Mouse (Mus musculus): ENCODE measurements around the gene Psg17.
"Not testable (repeated sequence)": the region's sequence is repeated elsewhere in the genome, so short reads cannot be mapped to it uniquely, and the experiment has no call there.

Gene Psg17

GRCm38 (mm10) chr7:18821507-18821906 is at the start of gene Psg17:
Psg17 (minus strand) TSS chr7:18821607.
- no peak for DNase-seq (ENCODE audit: low spot score in 2 of 2)

- DNase-seq (ENCODE audit: low spot score in 2 of 2), result not testable (repeated sequence)
Observed at GRCm38 (mm10) chr7:18871031-18871430, 49.6 kb upstream of the Psg17 start, which contains the start of gene Pglyrp1. Pglyrp1 (plus strand) TSS chr7:18871331.

GRCm38 (mm10) chr7:18868491-18868890 is 47.1 kb upstream of the Psg17 start:
- no peak for DNase-seq (ENCODE audit: low spot score in 2 of 2)

GRCm38 (mm10) chr7:18862801-18863200 is 41.4 kb upstream of the Psg17 start:
- DNase-seq (ENCODE audit: low spot score in 2 of 2), result no peak

GRCm38 (mm10) chr7:18858310-18858916 is 37.0 kb upstream of the Psg17 start:
- DNase-seq (ENCODE audit: low spot score in 2 of 2), result no peak

GRCm38 (mm10) chr7:18848395-18848794 is 27.0 kb upstream of the Psg17 start:
- no peak for DNase-seq (ENCODE audit: low spot score in 2 of 2)

GRCm38 (mm10) chr7:18844811-18845210 is 23.4 kb upstream of the Psg17 start:
- DNase-seq (ENCODE audit: low spot score in 2 of 2), result no peak

GRCm38 (mm10) chr7:18841174-18841567 is 19.8 kb upstream of the Psg17 start:
- DNase-seq (ENCODE audit: low spot score in 2 of 2), result no peak

GRCm38 (mm10) chr7:18840386-18841173 is 19.2 kb upstream of the Psg17 start:
- DNase-seq (ENCODE audit: low spot score in 2 of 2), result peak; percentile 1 to 7

- no peak for DNase-seq (ENCODE audit: low spot score in 2 of 2)
Observed at GRCm38 (mm10) chr7:18839865-18840264, 18.5 kb upstream of the Psg17 start, which contains the start of gene Mill2. Mill2 (plus strand) TSS chr7:18839966.

GRCm38 (mm10) chr7:18832298-18832697 is 10.9 kb upstream of the Psg17 start:
- no peak for DNase-seq (ENCODE audit: low spot score in 2 of 2)

GRCm38 (mm10) chr7:18829545-18829944 is 8.1 kb upstream of the Psg17 start:
- DNase-seq (ENCODE audit: low spot score in 2 of 2), result no peak

- DNase-seq (ENCODE audit: low spot score in 2 of 2), result no peak
Observed at GRCm38 (mm10) chr7:18828592-18828991, 7.2 kb upstream of the Psg17 start.

GRCm38 (mm10) chr7:18827792-18828546 is 6.6 kb upstream of the Psg17 start:
- no peak for DNase-seq (ENCODE audit: low spot score in 2 of 2)

- no peak for DNase-seq (ENCODE audit: low spot score in 2 of 2)
Observed at GRCm38 (mm10) chr7:18818301-18818700, 3.1 kb downstream of the Psg17 start.

- no peak for DNase-seq (ENCODE audit: low spot score in 2 of 2)
Observed at GRCm38 (mm10) chr7:18803526-18803925, 17.9 kb downstream of the Psg17 start.

GRCm38 (mm10) chr7:18799129-18799528 is 22.3 kb downstream of the Psg17 start:
- no peak for DNase-seq (ENCODE audit: low spot score in 2 of 2)

GRCm38 (mm10) chr7:18798420-18798819 is 23.0 kb downstream of the Psg17 start, which contains the start of gene Psg19:
Psg19 (minus strand) TSS chr7:18798520.
- no peak for DNase-seq (ENCODE audit: low spot score in 2 of 2)

- DNase-seq (ENCODE audit: low spot score in 2 of 2), result not testable (repeated sequence)
Observed at GRCm38 (mm10) chr7:18790671-18791070, 30.7 kb downstream of the Psg17 start.

GRCm38 (mm10) chr7:18781301-18781700 is 40.1 kb downstream of the Psg17 start:
- DNase-seq (ENCODE audit: low spot score in 2 of 2), result not testable (repeated sequence)

- no peak for DNase-seq (ENCODE audit: low spot score in 2 of 2)
Observed at GRCm38 (mm10) chr7:18779337-18779781, 42.0 kb downstream of the Psg17 start.

All from left cerebral cortex, adult 9 months (tissue).